Mouse (Mus musculus) gastrocnemius, adult 8-10 months (tissue): ENCODE results near the gene Ifi47. TPM values are rescaled to one million over a fixed set of nuclear protein-coding genes. Genes with fewer than 3 reads are reported as not detected.
"Not testable (repeated sequence)": the region's sequence is repeated elsewhere in the genome, so short reads cannot be mapped to it uniquely, and the experiment has no call there.

Source experiments
- DNase-seq, 2 experiments: peaks; one replicate each; pipeline ENCODE4 v3.0.0; 2022; ENCODE audit warnings: low spot score in 2 of 2
- total RNA-seq, 4 experiments: library from RNA; stranded (reverse); gene quantifications; 2 replicates each; pipeline ENCODE4 v1.2.4; 2022

Ifi47 gene
- 1 to 10 TPM in 2 of 4 experiments, under 1 TPM in 2; 0.58 to 1.1 (median 0.89) TPM for total RNA-seq

DNA sequence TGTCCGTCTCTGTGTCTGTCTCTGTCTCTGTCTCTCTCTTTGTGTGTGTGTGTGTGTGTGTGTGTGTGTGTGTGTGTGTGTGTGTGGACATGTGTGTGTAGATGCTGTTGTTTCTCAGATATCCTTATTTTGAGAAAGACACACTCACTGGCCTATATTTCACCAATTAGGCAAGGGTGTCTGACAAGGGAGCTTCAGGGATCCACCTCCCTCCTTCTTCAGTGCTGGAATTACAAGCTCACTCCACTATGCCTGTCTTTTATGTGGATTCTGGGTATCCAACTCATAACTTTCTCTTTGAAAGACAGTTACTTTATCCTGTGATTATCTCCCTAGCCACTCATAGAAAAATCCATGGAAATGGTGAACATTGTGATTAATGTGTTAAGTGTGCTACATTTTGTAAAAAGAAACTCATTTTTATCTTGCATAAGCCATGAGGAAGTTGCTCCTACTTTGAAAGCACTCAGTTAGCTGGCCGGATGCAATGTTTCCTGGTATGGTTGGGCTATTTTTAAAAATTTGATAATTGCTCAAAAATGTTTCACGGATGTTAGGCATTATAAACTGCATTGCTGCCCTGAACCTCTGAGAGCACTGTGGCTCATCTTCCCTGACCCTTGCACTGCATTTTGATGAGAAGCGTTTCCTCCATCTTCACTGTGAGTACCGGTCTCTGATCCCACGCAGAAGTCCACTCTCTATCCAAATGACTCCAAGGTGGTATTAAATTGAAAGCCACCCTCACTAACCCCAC is at the start of gene Ifi47:
TSS of gene Ifi47 (plus strand) at position 587 of the 757 bp plus-strand sequence.
- DNase-seq: not testable (repeated sequence)

DNA sequence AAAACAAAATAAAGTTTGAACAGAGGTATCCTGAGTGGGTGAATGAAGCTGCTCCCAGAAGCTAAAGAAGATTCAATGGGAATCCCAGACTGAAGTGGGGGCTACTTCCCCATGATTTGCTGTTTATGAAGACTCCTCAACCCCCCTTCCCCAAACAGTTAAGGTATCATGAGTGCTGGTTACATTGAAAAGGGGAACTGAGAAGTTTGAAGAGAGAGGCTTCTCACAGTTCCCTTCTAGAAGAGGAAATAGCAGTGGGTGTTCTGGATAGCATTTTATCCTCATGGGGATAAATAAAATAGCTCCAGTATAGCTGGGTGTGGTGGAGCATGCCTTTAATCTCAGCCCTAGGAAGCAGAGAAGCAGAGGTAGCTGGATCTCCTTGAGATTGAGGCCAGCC is 26.3 kb upstream of the Ifi47 start:
- DNase-seq: not testable (repeated sequence)

DNA sequence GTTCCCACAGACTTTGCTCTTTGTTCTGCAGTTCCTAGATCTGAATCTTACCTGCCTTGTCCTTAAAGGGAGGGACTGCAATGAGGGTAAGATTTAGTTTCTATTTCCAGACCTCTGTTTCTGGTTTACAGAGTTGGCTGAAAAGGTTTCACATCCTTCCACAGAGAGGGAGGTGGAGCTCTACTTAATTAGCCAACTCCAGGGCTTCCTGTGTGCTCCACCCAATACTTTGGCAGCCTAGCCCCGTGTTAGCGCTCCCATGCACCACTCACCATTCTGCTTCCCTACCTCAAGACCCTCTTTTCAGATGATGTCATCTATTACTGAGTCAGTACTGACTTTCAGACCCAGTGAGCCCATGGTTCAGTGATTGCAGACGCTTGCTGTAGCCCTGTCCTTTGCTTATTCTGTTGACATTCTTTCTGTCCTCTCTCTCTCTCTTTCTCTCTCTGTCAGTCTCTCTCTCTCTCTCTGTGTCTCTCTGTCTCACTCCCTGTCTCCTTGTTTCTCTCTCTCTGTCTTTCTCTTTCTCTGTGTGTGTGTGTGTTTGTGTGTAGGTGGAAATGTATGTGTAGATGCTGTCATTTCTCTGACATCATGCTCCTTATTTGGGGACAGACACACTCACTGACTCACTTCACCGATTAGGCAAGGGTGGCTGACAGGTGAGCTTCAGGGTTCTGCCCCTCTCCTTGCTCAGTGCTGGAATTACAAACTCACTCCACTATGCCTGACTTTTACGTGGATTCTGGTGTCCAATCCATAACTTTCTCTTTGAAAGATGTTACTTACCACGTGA is 25.1 kb upstream of the Ifi47 start, which contains the start of gene 9930111J21Rik2:
TSS of gene 9930111J21Rik2 (minus strand) at position 150 of the 799 bp plus-strand sequence.
- DNase-seq: not testable (repeated sequence)

DNA sequence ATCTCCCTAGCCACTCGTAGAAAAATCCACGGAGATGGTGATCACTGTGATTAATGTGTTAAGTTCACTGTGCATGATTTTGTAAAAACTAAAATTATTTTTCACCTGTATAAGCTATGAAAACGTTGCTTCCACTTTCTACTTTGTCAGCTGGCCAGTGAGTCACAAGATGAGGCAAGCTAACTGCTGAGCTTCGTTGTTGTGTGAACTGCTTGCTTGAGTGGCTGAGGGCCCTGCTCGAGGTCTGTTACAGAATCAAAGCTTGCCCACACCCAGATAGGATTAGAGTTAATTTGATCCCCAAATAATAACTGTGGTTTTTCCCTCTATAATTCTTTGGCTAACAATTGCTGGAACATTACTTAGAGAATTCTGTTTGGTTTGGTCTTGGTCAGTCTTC is 24.5 kb upstream of the Ifi47 start:
- DNase-seq: not testable (repeated sequence)

DNA sequence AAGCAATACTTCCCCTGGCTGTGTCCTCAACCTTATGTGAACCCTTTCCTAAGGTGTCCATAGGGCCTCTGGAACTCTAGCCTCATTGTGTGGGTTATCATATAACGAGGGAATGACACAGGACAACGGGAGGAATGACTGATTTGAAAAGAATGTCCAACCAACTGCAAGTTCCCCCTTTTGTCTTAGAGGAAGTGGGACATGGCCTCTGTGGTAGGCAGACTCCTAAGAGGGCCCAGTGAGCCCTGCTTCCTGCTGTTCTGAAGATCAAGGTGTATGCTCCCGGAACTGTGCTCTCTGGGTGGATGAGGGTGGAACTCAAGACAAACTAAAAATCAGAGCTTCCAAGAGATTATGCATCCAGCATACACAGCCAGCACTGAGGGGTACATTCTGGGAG is 16.3 kb upstream of the Ifi47 start:
- DNase-seq: not testable (repeated sequence)

DNA sequence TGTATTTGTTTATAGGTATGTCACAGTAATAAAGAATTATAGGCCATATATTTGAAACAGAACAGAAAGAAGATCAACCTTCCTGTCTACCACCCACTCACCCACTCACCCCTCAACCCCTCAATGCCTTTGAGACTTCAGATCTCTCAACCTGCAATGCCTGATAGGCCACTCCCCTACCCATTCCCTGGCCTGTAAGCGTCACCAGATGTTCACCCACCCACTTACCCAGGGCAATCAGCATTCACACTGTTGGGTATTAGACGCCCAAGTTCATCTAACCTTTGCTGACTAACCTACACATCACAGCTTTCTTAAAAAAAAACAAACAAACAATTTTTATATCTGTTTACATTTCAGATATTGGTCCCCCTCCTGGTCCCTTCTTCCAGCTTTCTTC is 14.5 kb upstream of the Ifi47 start:
- not testable (repeated sequence) for DNase-seq

DNA sequence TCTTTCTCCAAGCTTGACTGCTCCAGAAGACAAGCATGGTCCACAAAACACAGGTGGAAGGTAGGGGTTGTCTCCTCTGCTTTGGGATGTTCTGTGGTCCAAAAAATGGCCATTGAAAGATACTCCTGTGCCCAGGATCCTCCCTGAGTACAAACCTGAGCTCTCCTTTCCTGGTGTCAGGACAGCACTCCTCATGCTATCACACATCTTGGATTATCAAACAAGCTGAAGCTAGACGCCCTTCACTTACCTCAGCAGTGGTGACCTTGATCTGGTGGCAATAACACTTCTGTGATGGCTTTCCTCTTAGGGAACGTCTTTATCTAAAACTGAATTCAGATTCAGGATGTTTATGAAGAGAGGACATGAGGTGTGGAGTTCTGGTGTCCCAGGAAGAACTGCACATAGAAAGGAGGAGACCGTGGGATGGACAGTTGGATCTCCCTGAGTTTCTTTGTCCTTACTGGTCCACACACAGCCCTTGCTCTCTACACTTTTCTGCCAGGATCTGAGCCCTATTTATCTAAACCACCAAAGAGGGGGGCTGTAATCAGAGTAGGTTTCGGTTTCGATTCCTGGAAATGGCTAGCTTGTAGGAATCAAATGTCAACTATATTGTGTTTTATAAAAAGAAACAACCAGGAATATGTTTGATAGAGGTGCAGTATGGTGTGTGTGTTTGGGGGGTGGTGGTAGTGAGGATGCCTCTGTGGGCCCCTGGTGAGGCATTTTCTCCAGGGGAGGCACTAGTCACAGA is 12.5 kb upstream of the Ifi47 start, which contains the start of gene Tgtp2:
TSS of gene Tgtp2 (minus strand) at position 494 of the 757 bp plus-strand sequence.
- DNase-seq: not testable (repeated sequence)

DNA sequence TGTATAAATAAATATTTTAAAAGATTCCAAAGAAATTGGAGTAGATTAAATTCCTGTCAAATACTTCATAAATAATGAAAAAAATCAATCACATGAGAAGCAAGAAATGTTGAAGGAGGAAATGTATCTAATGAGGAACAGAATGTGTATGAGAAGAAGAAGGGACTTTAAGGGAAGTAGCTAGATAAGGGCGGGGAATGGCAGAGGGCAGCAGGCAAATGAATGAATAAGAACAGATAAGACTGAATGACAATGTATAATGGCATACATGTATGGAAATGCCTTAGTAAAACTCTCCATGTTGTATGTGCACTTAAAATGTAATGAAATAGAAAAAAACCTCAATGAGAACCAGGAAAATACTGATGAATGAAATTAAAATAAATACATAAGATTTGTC is 8.0 kb upstream of the Ifi47 start:
- no peak for DNase-seq

DNA sequence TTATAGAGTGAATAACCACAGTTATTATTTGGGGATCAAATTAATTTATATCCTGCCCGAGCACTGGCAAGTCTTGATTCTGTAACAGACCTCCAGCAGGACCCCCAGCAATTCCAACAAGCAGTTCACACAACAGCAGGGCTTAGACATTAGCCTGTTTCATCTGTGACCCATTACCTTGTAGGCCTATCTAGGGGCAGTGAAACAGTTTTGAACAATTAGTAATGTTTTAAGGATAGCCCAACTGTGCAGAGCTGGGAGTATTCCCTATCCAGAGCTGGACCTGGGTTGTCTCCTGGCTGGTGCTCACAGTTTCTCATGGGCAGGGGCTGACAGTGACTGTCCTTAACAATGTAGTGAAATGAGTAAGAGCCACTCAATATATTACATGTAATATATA is 625 bp downstream of the Ifi47 start:
- DNase-seq: no peak

DNA sequence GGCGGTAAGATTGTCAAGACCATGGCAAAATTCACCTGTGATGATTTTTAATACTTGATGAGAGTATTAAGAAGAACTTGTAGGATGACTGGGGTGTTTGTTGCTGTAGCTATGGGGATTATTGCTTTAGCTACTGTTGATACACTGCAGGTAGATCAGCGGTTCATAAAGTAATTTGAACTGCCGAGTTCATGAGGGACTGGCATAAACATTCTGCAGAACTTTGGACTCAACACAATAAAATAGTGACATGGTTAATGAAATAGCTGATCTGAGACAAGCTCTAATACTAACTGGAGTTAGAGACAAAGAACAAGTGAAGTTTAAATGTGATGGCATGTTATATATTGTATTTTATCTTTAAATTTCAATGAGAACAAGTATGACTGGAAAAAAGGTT is 2.3 kb downstream of the Ifi47 start:
- DNase-seq: no peak

DNA sequence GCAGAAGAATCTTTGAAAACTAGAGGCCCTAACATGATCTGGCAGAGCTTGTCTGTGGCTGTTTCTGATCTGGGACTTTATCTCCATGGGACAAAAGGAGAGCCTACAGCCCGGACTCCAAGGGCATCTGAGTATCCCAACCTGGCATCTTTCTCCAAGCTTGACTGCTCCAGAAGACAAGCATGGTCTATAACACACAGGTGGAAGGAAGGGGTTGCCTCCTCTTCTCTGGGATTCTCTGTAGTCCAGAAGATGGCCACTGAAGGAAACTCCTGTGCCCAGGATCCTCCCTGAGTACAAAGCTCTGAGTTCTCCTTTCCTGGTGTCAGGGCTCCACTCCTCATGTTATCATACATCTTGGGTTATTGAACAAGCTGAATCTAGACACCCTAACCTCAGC is 4.2 kb downstream of the Ifi47 start:
- DNase-seq: no peak

DNA sequence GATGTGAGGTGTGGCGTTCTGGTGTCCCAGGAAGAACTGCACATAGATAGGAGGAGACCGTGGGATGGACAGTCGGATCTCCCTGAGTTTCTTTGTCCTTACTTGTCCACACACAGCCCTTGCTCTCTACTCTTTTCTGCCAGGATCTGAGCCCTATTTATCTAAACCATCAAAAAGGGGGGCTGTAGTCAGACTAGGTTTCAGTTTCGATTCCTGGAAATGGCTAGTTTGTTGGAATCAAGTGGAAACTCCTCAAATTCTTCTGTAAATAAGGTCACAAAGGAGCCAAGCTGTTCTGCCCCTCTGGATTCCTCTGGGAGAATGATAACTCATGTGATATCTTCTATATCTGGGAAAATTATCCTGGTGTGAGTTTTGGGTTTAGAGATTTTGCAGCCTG is 5.0 kb downstream of the Ifi47 start:
- DNase-seq: no peak

DNA sequence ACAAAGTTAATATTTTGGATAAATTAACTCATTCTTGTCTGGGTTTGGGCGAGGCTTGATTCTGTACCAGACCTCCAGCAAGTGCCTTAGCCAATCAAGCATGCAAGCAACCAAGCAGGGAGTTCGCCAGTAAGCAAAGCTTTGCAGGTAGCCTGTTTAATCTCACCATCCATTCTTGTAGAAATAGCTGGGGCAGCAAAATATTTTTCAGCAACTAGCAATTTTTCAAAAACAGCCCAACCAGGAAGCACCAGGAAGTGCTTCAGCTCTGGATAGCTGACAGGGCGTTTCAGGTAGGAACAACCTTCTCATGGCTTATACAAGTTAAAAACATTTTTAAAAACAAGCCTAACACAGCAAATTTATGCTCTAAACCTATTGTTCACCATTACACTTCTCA is 5.5 kb downstream of the Ifi47 start:
- DNase-seq: no peak

DNA sequence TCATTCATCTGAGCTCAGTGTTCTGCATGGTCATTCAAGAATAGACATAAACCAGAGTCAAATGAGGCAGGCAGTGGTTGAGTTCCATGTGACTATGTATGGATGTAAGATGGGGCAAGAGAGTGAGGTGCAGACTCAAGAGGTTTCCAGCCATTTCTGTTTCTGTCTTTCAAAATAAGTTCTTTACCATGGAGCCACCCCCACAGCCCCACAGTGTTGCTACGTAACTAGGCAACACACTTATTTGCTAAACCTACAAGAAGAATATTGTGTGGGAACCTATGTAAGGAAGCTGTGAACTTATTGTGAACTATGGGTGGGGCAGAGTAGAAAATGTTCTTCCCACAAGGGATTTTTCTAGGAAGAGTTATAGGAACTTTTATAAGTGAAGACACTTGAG is 6.8 kb downstream of the Ifi47 start:
- no peak for DNase-seq

DNA sequence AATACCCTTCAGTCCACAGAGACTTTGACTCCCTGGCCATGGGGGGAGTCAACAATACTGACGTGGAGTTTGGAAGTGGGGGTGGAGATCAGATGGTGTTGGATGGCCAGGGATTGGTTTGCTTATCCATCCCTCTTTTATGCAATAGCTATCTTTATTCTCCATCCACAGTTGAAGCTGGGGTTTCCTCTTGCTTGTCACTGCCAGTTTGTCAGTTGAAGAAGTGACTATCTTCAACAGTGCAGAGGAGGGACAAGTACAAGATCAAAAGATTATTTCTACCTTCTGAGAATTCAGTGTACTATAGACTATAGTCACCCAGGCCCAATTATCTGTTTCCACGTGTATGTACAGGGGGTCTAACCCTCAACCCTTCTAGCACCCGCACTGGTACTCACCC is 7.4 kb downstream of the Ifi47 start:
- no peak for DNase-seq

DNA sequence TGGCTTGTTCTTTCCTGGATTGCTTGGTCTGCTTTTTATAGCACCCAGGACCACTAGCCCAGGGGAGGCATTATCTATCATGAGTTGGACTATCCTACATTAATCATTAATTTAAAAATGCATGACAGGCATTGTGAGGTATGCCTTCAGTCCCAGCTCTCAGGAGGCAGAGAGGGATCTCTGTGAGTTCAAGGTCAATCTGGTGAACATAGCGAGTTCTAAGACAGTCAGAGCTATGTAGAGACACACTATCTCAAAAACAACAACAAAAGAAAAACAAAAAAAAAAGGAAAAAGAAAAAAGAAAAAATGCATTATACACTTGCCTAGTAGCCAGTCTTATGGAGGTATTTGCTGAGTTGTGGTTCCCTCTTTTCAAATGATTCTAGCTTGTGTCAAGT is 8.0 kb downstream of the Ifi47 start:
- DNase-seq: no peak

DNA sequence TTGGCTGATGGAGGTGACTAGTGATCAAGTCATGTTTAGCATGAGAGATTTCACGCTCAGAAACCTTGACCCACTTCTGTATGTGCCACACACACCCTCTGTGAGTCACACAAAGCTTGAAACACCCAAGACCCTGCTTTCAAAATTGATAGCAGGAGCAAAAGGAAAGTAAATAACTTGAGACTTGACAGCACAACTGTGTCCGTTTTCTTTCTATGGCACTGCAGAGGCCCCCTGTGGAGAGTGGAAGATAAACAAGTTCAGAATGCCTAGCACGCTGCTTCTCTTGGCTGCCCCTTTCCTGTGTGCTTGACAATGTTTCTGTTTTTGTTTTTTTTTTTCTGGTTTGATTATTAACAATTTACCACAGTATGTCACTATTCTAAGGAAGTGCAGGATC is 8.5 kb downstream of the Ifi47 start:
- no peak for DNase-seq

DNA sequence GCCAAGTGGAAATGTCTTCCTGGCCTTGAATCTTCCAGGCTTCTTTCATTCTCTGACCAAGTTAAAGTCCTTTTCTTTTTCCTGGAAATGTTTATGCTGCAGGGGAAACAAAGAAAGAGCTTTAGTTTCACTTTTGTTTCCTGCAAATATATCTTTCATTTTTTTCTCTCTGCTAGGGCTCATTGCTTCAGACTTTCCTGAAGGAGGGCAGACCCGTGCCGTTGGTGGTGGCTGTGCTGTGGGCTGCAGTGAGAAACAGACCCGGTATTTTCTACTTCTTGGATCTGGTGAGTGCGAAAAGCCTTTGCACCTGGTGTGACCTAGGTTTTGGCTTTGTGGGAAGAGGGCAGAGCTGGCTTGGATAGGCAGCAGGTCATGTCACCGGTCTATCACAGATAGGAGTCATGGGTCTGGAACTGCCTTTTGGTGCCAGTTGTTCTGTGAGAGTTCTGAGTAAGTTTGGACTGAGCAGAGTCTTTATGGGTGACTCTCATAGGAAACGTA is 10.5 kb downstream of the Ifi47 start:
- DNase-seq: no peak

DNA sequence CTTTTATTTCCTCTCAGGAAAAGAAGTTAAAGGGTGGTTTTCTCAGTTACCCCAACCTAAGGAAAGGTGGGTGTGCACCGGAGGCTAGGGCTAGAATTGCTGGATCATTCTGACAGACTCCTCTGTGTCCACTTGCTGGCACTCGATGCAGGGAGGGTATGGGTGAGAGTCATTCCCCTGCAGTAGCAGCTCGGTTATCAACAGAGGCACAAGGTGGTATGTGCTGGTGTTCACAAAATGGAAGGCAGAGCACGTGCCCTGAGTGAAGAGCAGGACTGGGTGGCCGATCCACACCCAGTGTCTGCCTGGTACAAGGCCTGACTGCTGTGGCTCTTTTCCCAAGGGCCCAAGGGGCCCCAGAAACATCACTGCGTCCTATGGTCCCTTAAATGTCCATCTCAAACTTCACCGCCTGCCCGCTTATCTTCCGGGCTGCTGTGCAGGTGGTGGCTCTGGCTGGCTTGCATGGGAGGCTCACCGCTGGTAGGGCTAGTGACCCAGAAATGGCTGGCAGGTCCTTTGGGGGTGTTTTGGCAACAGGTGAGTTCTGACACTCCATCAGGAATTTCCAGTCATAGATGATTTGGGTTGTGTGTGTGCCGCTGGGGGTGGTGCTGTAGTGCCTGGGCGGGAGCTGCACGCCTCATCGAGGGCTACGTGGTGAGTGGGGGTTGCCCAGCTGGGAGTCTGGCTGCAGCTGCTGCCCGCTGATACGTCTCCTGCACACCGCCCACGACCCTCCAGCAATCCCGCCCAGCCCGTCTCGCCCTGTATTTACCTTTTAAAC is 11.6 kb downstream of the Ifi47 start:
- no peak for DNase-seq

DNA sequence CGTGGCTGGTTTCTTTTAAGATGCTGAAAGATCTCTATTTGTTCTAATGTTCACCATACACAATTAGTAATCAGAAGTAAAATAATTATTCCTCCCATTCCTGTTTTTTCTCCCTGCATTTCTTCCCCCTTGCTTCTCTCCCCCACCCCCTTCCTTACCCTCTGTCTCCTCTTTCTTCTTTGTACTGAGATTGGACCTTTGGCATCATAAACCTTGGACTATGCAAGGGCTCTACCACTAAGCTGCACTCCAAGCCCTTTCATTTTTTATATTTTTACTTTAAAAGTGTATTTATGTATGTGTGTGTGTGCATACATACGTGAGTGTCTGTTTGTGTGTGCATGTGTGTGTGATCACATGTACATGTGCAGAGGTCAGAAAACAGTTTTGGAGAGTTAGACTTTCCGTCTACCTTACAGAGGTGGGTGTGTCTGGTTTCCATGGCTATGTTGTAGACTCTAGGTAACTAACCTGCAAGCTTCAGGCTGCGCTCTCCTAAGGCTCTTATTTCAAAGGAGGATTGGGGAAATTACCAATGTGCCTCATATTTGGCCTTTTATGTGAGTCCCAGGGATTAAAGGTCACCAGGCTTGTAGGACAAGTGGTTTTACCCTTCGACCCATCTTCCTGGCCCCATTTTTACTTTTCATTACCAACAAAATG is 12.7 kb downstream of the Ifi47 start:
- no peak for DNase-seq
